Mouse (Mus musculus) embryonic stem cell, embryonic (primary cell): ENCODE data around the gene Olfr137.

ENCODE experiments used
- CTCF ChIA-PET, 4 experiments: fragments of 300-600 bp in 2 of 4; fragments of 350-600 bp in 2 of 4; sonication (Branson Sonifier 250); formaldehyde crosslinking; loops; one replicate each; lab custom pipeline; 2022; ENCODE audit warnings: inconsistent platforms in 2 of 4; lab: Charles Lee
- POLR2A ChIA-PET, 4 experiments: fragments of 300-600 bp in 2 of 4; fragments of 350-600 bp in 2 of 4; sonication (Branson Sonifier 250); formaldehyde crosslinking; loops; one replicate each; lab custom pipeline; 2022; ENCODE audit warnings: antibody characterized with exemption in 4 of 4, inconsistent platforms in 1 of 4; lab: Charles Lee

Gene Olfr137

DNA sequence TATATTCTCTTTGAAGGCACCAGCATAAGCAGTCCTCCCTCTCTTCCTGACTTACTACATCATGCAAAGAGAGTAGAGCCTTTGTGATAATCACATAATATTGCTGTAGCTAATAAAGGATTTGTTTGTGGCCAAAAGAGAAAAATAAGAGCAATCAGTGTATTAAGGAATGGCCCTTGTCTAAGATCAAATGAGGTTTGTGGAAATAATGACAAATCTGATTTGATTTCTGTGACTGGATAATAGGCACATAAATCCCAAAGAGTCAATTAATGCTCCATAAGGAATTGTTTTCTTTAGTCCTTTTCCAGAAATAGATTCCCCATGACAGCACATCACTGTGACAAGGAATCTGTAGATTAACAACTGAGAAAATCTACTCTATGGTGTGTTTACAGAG, at the start of gene Olfr137:
Gene Olfr137 (minus strand): TSS at position 101 of the 400 bp plus-strand sequence.
- CTCF ChIA-PET, result no interaction called here

DNA sequence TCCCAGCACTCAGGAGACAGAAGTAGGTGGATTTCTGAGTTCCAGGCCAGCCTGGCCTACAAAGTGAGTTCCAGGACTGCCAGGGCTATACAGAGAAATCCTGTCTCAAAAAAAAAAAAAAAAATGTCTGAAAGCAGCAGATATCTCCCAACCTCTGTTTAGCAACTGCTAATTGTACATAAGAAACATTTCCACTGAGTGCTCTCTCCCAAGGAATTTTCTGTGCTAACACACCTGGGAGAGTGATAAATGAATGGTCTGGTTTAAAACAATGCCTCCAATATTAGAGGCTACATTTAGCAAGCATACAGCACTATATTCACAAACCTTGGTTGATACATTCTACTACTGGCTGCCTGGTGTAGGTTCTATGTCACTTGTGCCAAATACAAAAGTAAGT, 22.2 kb upstream of the Olfr137 start, which contains the start of gene Olfr136:
Gene Olfr136 (plus strand): TSS at position 301 of the 400 bp plus-strand sequence.
- POLR2A ChIA-PET, result no interaction called here
- CTCF ChIA-PET, result no interaction called here

More for the DNA sequence above, at the start of gene Olfr137:
- POLR2A ChIA-PET, result no interaction called here

GRCm38 (mm10) chr17:38260735-38261134, 46.6 kb downstream of the Olfr137 start, which contains the start of gene Olfr138:
Gene Olfr138, plus strand, starts transcription at chr17:38261035.
- ChIA-PET POLR2A (no interaction called here), CTCF (no interaction called here)
